Mouse (Mus musculus): ENCODE measurements around the gene Agbl4.
"Not testable (repeated sequence)": the region's sequence is repeated elsewhere in the genome, so short reads cannot be mapped to it uniquely, and the experiment has no call there.

- not testable (repeated sequence) for TF ChIP-seq CTCF (IDR thresholded peaks at IDR 0.05; ENCODE audit: insufficient read depth, low read length); POLR2A (IDR thresholded peaks at IDR 0.05; ENCODE audit: borderline replicate concordance, extremely low read depth, low read depth, low read length)
Observed at GRCm38 (mm10) chr4:111219543-111219942, 822.1 kb downstream of the Agbl4 start.
